Mouse (Mus musculus) liver, embryonic 16.5 days (tissue): ENCODE measurements around the gene Sec24d. TPM values are rescaled to one million over a fixed set of nuclear protein-coding genes. Genes with fewer than 3 reads are reported as not detected.
A peak's percentile ranks its signal among the peaks of the same experiment; 100 is the strongest.

Experiments
- ATAC-seq: fragments of 200-750 bp; cut with Nextera tagmentation; 2 replicates; pipeline ENCODE4 v1.8.0; 2017; ENCODE audit warnings: low read depth, mild to moderate bottlenecking, moderate number of reproducible peaks, moderate library complexity
- H3K27ac ChIP-seq: fragments of 300-500 bp; sonication (generic); 2 replicates; pipeline ENCODE4 v1.5.1; 2014; ENCODE audit warnings: mild to moderate bottlenecking, low read length
- H3K27me3 ChIP-seq: fragments of 300-500 bp; sonication (generic); 2 replicates; pipeline ENCODE4 v1.6.1; 2014; ENCODE audit warnings: low read depth, low read length, mixed read lengths; ENCODE audit not compliant: control insufficient read depth, insufficient read depth
- H3K36me3 ChIP-seq: fragments of 300-500 bp; sonication (generic); 2 replicates; pipeline ENCODE4 v1.6.1; 2014; ENCODE audit warnings: mild to moderate bottlenecking; ENCODE audit not compliant: control insufficient read depth, insufficient read depth
- H3K4me1 ChIP-seq: fragments of 300-500 bp; sonication (generic); 2 replicates; pipeline ENCODE4 v1.6.1; 2014; ENCODE audit warnings: low read depth, low read length, mixed read lengths; ENCODE audit not compliant: control insufficient read depth
- H3K4me2 ChIP-seq: fragments of 300-500 bp; sonication (generic); 2 replicates; pipeline ENCODE4 v1.6.1; 2014; ENCODE audit warnings: low read depth, low read length, mixed read lengths
- H3K4me3 ChIP-seq: fragments of 300-500 bp; sonication (generic); 2 replicates; pipeline ENCODE4 v1.5.1; 2014; ENCODE audit warnings: low read depth, mild to moderate bottlenecking, low read length
- H3K9ac ChIP-seq: fragments of 300-500 bp; sonication (generic); 2 replicates; pipeline ENCODE4 v1.6.1; 2014; ENCODE audit warnings: low read depth, low read length
- H3K9me3 ChIP-seq: fragments of 300-500 bp; sonication (generic); replicated peaks from 2 replicates; pipeline ENCODE4 v1.6.1; 2016; ENCODE audit warnings: low read length; ENCODE audit not compliant: control insufficient read depth
- WGBS: fragments of 180-500 bp; shearing (Covaris S2); extraction: QIAGEN DNeasy Blood & Tissue Kit; methylation state at CpG from one replicate; pipeline ENCODE4 v1.1.7; 2014; ENCODE audit not compliant: insufficient replicate concordance; 5-methylcytosine and 5-hydroxymethylcytosine counted together
- polyA plus RNA-seq: library from polyadenylated mRNA; unstranded; fragments of >200 nt; fragmentation: Nextera tagmentation; extraction: Ambion mirVana; gene quantifications from 2 replicates; pipeline ENCODE4 v1.2.1, GENCODE M21; 2015

The Sec24d gene
- polyA plus RNA-seq, 1 experiment from 2014 or later: 25.1 TPM

DNA sequence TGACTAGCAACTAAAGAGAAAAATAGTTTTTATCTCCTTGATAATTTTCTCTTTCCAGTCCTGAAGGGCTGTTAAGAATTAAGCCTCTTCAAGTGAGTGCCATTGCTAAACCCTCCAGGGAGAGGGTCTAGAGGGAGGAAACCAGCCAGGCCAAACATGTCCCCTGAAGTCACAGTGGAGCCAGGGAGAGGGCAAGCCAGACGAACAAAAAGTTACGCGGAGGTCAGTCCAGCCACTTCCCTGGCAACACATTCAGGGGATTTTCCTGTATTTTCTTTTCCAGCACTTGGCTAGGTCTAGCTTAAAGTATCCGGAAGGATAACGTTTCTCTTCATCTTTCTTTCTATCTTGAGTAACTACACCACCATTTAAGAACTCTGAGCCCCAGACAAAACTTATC, 22.9 kb upstream of the Sec24d start:
- no peak for ATAC-seq
- Histone ChIP-seq H3K9ac (no peak overlapping the region), H3K36me3 (no peaks in the 10 kb centered on the region), H3K9me3 (no peaks in the 10 kb centered on the region), H3K4me2 (no peak overlapping the region), H3K27me3 (no peaks in the 10 kb centered on the region), H3K27ac (no peak overlapping the region), H3K4me3 (no peak overlapping the region), H3K4me1 (no peaks in the 10 kb centered on the region)
- 81% methylated on average over 5 of the region's 5 CpGs for WGBS

DNA sequence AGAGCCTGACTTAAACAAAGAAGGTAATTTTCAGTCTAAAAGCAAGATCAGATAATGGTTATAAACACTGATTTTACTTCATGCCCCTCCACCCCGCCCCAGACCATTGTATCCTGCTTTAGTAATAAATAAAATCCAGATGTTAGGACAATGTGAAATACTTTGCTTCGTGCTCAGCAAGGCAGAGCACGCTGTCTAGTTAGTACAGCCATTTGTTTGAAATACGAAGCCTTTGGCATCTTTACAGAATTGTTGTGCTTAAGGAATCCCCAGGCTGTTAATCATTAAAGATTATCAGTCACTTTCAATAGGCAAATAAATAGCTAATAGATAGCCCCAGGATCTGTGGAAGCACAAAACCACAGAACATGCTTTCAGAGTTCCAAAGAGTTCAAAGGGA, 21.6 kb upstream of the Sec24d start:
- no peaks in the 10 kb centered on the region for H3K4me1 ChIP-seq
- H3K4me3 ChIP-seq: no peak overlapping the region
- 49% methylated on average over 4 of the region's 4 CpGs for WGBS
- H3K9ac ChIP-seq: no peak overlapping the region
- no peaks in the 10 kb centered on the region for H3K9me3 ChIP-seq
- no peaks in the 10 kb centered on the region for H3K27me3 ChIP-seq
- no peak overlapping the region for H3K4me2 ChIP-seq
- no peak overlapping the region for H3K27ac ChIP-seq
- no peak for ATAC-seq
- H3K36me3 ChIP-seq: no peaks in the 10 kb centered on the region

- Histone ChIP-seq H3K4me2 (no peak overlapping the region), H3K27ac (no peak overlapping the region), H3K27me3 (no peaks in the 10 kb centered on the region), H3K4me1 (no peaks in the 10 kb centered on the region), H3K9ac (no peak overlapping the region), H3K36me3 (no peaks in the 10 kb centered on the region), H3K9me3 (no peaks in the 10 kb centered on the region), H3K4me3 (no peak overlapping the region)
- ATAC-seq: peak; percentile 43; the same call in 1 of the 2 replicates
- whole genome bisulfite sequencing: 34% methylated on average over 11 of the region's 11 CpGs
These were observed 10.8 kb upstream of the Sec24d start for GRCm38 (mm10) chr3:123256181-123257101.

GRCm38 (mm10) chr3:123258709-123259108, 8.5 kb upstream of the Sec24d start:
- H3K4me3 ChIP-seq: no peak overlapping the region
- no peaks in the 10 kb centered on the region for H3K36me3 ChIP-seq
- no peak overlapping the region for H3K9ac ChIP-seq
- no peak overlapping the region for H3K27ac ChIP-seq
- H3K9me3 ChIP-seq: no peaks in the 10 kb centered on the region
- no peak for ATAC-seq
- H3K4me2 ChIP-seq: no peak overlapping the region
- no peaks in the 10 kb centered on the region for H3K4me1 ChIP-seq
- no peaks in the 10 kb centered on the region for H3K27me3 ChIP-seq
- 68% methylated on average over 4 of the region's 4 CpGs for WGBS

DNA sequence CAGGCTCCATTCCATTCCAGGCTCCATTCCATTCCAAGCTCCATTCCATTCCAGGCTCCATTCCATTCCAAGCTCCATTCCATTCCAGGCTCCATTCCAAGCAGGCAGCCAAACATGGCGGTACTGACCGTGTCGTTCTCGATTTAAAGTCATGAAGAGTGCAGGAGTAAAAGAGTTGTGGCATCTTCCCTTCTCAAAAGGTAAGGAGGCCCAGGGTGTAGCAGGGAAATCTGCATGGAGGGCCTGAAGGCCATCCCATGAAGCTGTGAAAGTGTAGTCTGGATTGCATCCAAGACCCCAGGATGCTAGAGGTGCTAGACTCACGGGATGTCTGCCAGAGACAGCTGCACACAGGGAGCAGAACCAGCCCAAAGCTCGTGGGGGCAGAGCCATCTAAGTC, 2.5 kb upstream of the Sec24d start:
- ATAC-seq: no peak
- no peaks in the 10 kb centered on the region for H3K9me3 ChIP-seq
- 45% methylated on average over 6 of the region's 6 CpGs for WGBS
- H3K27me3 ChIP-seq: peaks cover 7% of the 10 kb centered on the region
- H3K4me3 ChIP-seq: no peak overlapping the region
- H3K4me1 ChIP-seq: no peaks in the 10 kb centered on the region
- H3K4me2 ChIP-seq: no peak overlapping the region
- no peak overlapping the region for H3K27ac ChIP-seq
- H3K36me3 ChIP-seq: no peaks in the 10 kb centered on the region
- no peak overlapping the region for H3K9ac ChIP-seq

- WGBS: 1% methylated on average over 25 of the region's 25 CpGs
- ATAC-seq: peak; percentile 58
- Histone ChIP-seq H3K36me3 (no peaks in the 10 kb centered on the region), H3K9me3 (no peaks in the 10 kb centered on the region), H3K9ac (peak overlapping the region; percentile 63), H3K4me1 (no peaks in the 10 kb centered on the region), H3K4me2 (peak overlapping the region; percentile 59), H3K4me3 (peak overlapping the region; percentile 63), H3K27ac (peak overlapping the region; percentile 69), H3K27me3 (peaks cover 7% of the 10 kb centered on the region)
These were observed 516 bp downstream of the Sec24d start for GRCm38 (mm10) chr3:123267741-123268201.

- H3K4me1 ChIP-seq: no peaks in the 10 kb centered on the region
- no peak for ATAC-seq
- no peak overlapping the region for H3K27ac ChIP-seq
- H3K27me3 ChIP-seq: no peaks in the 10 kb centered on the region
- no peaks in the 10 kb centered on the region for H3K9me3 ChIP-seq
- H3K36me3 ChIP-seq: no peaks in the 10 kb centered on the region; the same call in 1 of the 2 replicates
- 52% methylated on average over 12 of the region's 12 CpGs for WGBS
- no peak overlapping the region for H3K9ac ChIP-seq
- H3K4me2 ChIP-seq: no peak overlapping the region
- H3K4me3 ChIP-seq: no peak overlapping the region
These were observed 15.8 kb downstream of the Sec24d start for GRCm38 (mm10) chr3:123282866-123283615.

DNA sequence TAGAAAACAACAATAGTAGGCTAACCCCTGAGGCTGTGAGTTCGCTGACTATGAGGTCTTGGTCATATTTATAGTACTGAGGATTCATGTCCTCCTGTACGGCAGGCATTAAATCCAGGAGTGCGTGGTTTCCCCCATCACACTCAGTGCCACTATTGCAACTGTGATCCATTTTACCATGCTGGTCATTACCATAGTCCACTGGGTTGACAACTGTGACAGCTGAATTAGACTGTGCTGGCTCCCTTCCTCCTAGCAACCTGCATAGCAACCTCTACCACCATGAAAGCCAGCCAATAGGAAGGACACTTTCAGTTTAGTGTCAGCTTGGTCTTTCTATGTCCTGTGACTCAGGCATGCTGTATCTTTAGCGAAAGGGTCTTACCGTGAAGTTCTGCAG, 17.0 kb downstream of the Sec24d start:
- Histone ChIP-seq H3K9me3 (no peaks in the 10 kb centered on the region), H3K4me1 (no peaks in the 10 kb centered on the region), H3K9ac (no peak overlapping the region), H3K4me2 (no peak overlapping the region), H3K27ac (no peak overlapping the region), H3K4me3 (no peak overlapping the region), H3K36me3 (no peaks in the 10 kb centered on the region; the same call in 1 of the 2 replicates), H3K27me3 (no peaks in the 10 kb centered on the region)
- ATAC-seq: no peak
- WGBS: 77% methylated on average over 5 of the region's 5 CpGs

GRCm38 (mm10) chr3:123285649-123286048, 18.4 kb downstream of the Sec24d start:
- Histone ChIP-seq H3K36me3 (no peaks in the 10 kb centered on the region), H3K9ac (no peak overlapping the region), H3K27ac (no peak overlapping the region), H3K27me3 (no peaks in the 10 kb centered on the region), H3K4me2 (no peak overlapping the region), H3K4me3 (no peak overlapping the region), H3K4me1 (no peaks in the 10 kb centered on the region), H3K9me3 (no peaks in the 10 kb centered on the region)
- ATAC-seq: no peak
